1 mouse cellular context compared by ENCODE assay signal in the genomic region with DNA sequence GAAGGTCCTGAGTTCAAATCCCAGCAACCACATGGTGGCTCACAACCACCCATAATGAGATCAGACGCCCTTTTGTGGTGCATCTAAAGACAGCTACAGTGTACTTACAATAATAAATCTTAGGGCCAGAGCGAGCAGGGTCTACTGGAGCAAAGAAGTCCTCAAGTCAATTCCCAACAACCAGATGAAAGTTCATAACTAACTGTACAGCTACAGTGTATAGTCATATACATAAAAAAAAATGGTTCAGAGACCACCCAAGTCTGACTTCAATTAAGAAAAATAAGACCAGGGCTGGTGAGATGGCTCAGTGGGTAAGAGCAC.
TF ChIP-seq lines count a peak whose summit lies in the region.

No protein-coding gene starts in this region.

TF ChIP-seq in CH12.LX, 34 proteins besides CTCF, POLR2A, EP300 and RAD21:
- no peak for TF ChIP-seq JUND (conservative IDR thresholded peaks at IDR 0.05; ENCODE audit: low read depth, low read length)
- TF ChIP-seq MAZ (IDR thresholded peaks at IDR 0.05; ENCODE audit: low read depth, low read length): no peak
- TF ChIP-seq ZNF384 (IDR thresholded peaks at IDR 0.05; ENCODE audit: low read depth, low read length): 0 out of 2 replicates have a peak, but pooled peaks have one; percentile 2
- TF ChIP-seq CHD1 (IDR thresholded peaks at IDR 0.05; ENCODE audit: low read depth, low read length): no peak
- no peak for TF ChIP-seq MAX (IDR thresholded peaks at IDR 0.05; ENCODE audit: low read length)
- TF ChIP-seq ZKSCAN1 (IDR thresholded peaks at IDR 0.05; ENCODE audit: borderline replicate concordance, low read depth, low read length): no peak
- no peak for TF ChIP-seq MEF2A (IDR thresholded peaks at IDR 0.05; ENCODE audit: borderline replicate concordance, low read depth, low read length)
- no peak for TF ChIP-seq ETS1 (conservative IDR thresholded peaks at IDR 0.05; ENCODE audit: low read depth, low read length)
